Mouse (Mus musculus) liver, embryonic 14.5 days (tissue): ENCODE data around the gene Arid1b.

Source experiments
- CTCF ChIP-seq: IDR thresholded peaks from 2 replicates; pipeline ENCODE4 v1.5.1; 2016; ENCODE audit warnings: antibody characterized with exemption, low read depth, control low read depth
- EP300 ChIP-seq: IDR thresholded peaks from 2 replicates; pipeline ENCODE4 v1.6.1; 2016; ENCODE audit warnings: antibody characterized with exemption, low read depth

- no peak for TF ChIP-seq EP300
- no peak for TF ChIP-seq CTCF
These were observed 10.6 kb downstream of the Arid1b start for GRCm38 (mm10) chr17:5004706-5005105.
